Mouse (Mus musculus): ENCODE results near the gene Fbxo42. TPM values are rescaled to one million over a fixed set of nuclear protein-coding genes. Genes with fewer than 3 reads are reported as not detected.

Fbxo42 gene
- polyA plus RNA-seq, 1 experiment from 2014 or later = 31.9 TPM

DNA sequence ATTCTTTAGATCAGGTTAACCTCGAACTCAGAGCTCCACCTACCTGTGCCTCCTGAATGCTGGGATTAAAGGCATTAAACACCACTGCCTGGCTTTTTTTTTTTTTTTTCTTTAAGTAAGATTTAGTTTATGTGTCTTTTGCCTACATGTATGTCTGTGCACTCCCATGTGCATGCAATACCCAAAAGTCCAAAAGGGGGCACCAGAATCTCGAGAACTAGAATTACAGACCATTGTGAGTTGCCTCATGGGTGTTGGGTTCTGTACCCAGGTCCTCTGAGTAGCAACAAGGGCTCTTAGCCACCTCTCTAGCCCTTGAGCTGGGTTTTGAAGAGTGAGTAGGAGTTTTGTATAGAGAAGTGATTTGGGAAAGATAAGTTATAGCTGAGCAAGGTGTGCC, 104.9 kb downstream of the Fbxo42 start:
- DNase-seq (no peak), ATAC-seq (ENCODE audit: low FRiP score, low TSS enrichment) (no peak)
- Histone ChIP-seq H3K4me1 (ENCODE audit: control insufficient read depth, insufficient read depth, low read length) (0 out of 2 replicates have a peak, but pooled peaks cover 3% of the 10 kb centered on the region), H3K9ac (replicated peaks; ENCODE audit: low read length) (no peak overlapping the region), H3K4me2 (ENCODE audit: low read length) (no peak overlapping the region), H3K36me3 (ENCODE audit: control insufficient read depth, insufficient read depth, low read length) (no peaks in the 10 kb centered on the region), H3K9me3 (ENCODE audit: control insufficient read depth, low read length) (no peaks in the 10 kb centered on the region), H3K27ac (replicated peaks; ENCODE audit: low read depth, low read length) (no peak overlapping the region), H3K27me3 (ENCODE audit: control insufficient read depth, insufficient read depth, low read length) (peaks cover 21% of the 10 kb centered on the region), H3K4me3 (replicated peaks; ENCODE audit: low read depth, low read length) (no peak overlapping the region)
- WGBS = 75% methylated on average over 2 of the region's 2 CpGs

Other genes starting within 250 kb of the Fbxo42 start
- 1.1 and 1.7 TPM in 2 replicates for gene Padi2, start 241.6 kb upstream of the Fbxo42 start, polyA plus RNA-seq (2014; fragmentation: Nextera tagmentation; extraction: Ambion mirVana)
- gene Sdhb, start 186.7 kb upstream of the Fbxo42 start, polyA plus RNA-seq (2014; fragmentation: Nextera tagmentation; extraction: Ambion mirVana) = 456 and 524 TPM in 2 replicates
- gene Atp13a2, start 161.0 kb upstream of the Fbxo42 start, polyA plus RNA-seq (2014; fragmentation: Nextera tagmentation; extraction: Ambion mirVana) = 162 and 173 TPM in 2 replicates
- gene Mfap2, start 137.5 kb upstream of the Fbxo42 start, polyA plus RNA-seq (2014; fragmentation: Nextera tagmentation; extraction: Ambion mirVana) = 142 and 169 TPM in 2 replicates
- 7.2 and 7.4 TPM in 2 replicates for gene Crocc, start 87.4 kb upstream of the Fbxo42 start, polyA plus RNA-seq (2014; fragmentation: Nextera tagmentation; extraction: Ambion mirVana)
- gene Necap2, start 69.6 kb upstream of the Fbxo42 start, polyA plus RNA-seq (2014; fragmentation: Nextera tagmentation; extraction: Ambion mirVana) = 38.4 and 43.3 TPM in 2 replicates
- 0.24 TPM in 1 of 2 replicates, not detected in the other for gene Spata21, start 59.6 kb upstream of the Fbxo42 start, polyA plus RNA-seq (2014; fragmentation: Nextera tagmentation; extraction: Ambion mirVana)
- 17.1 and 38.5 TPM in 2 replicates for gene Szrd1, start 8.1 kb upstream of the Fbxo42 start, polyA plus RNA-seq (2014; fragmentation: Nextera tagmentation; extraction: Ambion mirVana)
- gene Rsg1, start 66.0 kb downstream of the Fbxo42 start, polyA plus RNA-seq (2014; fragmentation: Nextera tagmentation; extraction: Ambion mirVana) = 5.7 and 7.8 TPM in 2 replicates
- gene Arhgef19, start 91.6 kb downstream of the Fbxo42 start, polyA plus RNA-seq (2014; fragmentation: Nextera tagmentation; extraction: Ambion mirVana) = 0.84 and 0.89 TPM in 2 replicates
- gene Epha2, start 153.3 kb downstream of the Fbxo42 start, polyA plus RNA-seq (2014; fragmentation: Nextera tagmentation; extraction: Ambion mirVana) = 1.2 and 1.7 TPM in 2 replicates
- gene Fam131c, start 220.3 kb downstream of the Fbxo42 start, polyA plus RNA-seq (2014; fragmentation: Nextera tagmentation; extraction: Ambion mirVana) = 26.7 and 37.2 TPM in 2 replicates

All from midbrain, embryonic 14.5 days (tissue).